Mouse (Mus musculus) lung, embryonic 14.5 days (tissue): ENCODE data around the gene Rbm33. TPM values are rescaled to one million over a fixed set of nuclear protein-coding genes. Genes with fewer than 3 reads are reported as not detected.

Experiments
- ATAC-seq: fragments of 200-750 bp; cut with Nextera tagmentation; 2 replicates; pipeline ENCODE4 v1.8.0; 2017; ENCODE audit warnings: mild to moderate bottlenecking, moderate TSS enrichment, moderate library complexity; ENCODE audit not compliant: insufficient read depth
- DNase-seq: peaks from one replicate; pipeline ENCODE4 v3.0.0-alpha.2; 2015
- H3K27ac ChIP-seq: fragments of 300-500 bp; sonication (generic); 2 replicates; pipeline ENCODE4 v1.5.1; 2014; ENCODE audit warnings: low read depth, mild to moderate bottlenecking, moderate library complexity
- H3K27me3 ChIP-seq: fragments of 300-500 bp; sonication (generic); 2 replicates; pipeline ENCODE4 v1.6.1; 2014; ENCODE audit warnings: low read length, control low read depth; ENCODE audit not compliant: insufficient read depth
- H3K36me3 ChIP-seq: fragments of 300-500 bp; sonication (generic); 2 replicates; pipeline ENCODE4 v1.6.1; 2014; ENCODE audit warnings: control low read depth; ENCODE audit not compliant: insufficient read depth
- H3K4me1 ChIP-seq: fragments of 300-500 bp; sonication (generic); 2 replicates; pipeline ENCODE4 v1.6.1; 2014; ENCODE audit warnings: antibody characterized with exemption, control low read depth; ENCODE audit not compliant: insufficient read depth
- H3K4me2 ChIP-seq: fragments of 300-500 bp; sonication (generic); 2 replicates; pipeline ENCODE4 v1.6.1; 2014; ENCODE audit warnings: mild to moderate bottlenecking
- H3K4me3 ChIP-seq: fragments of 300-500 bp; sonication (generic); 2 replicates; pipeline ENCODE4 v1.5.1; 2014; ENCODE audit warnings: low read depth, low read length
- H3K9ac ChIP-seq: fragments of 300-500 bp; sonication (generic); 2 replicates; pipeline ENCODE4 v1.6.1; 2014
- H3K9me3 ChIP-seq: fragments of 300-500 bp; sonication (generic); 2 replicates; pipeline ENCODE4 v1.6.1; 2016; ENCODE audit warnings: low read depth, low read length, control low read depth
- CTCF ChIP-seq: IDR thresholded peaks from 2 replicates; pipeline ENCODE4 v1.5.1; 2016; ENCODE audit warnings: antibody characterized with exemption, low read depth
- WGBS: fragments of 180-500 bp; shearing (Covaris S2); extraction: QIAGEN DNeasy Blood & Tissue Kit; methylation state at CpG from one replicate; pipeline ENCODE4 v1.1.7; 2014; 5-methylcytosine and 5-hydroxymethylcytosine counted together
- polyA plus RNA-seq: library from polyadenylated mRNA; unstranded; fragments of >200 nt; fragmentation: Nextera tagmentation; extraction: Ambion mirVana; gene quantifications from 2 replicates; pipeline ENCODE4 v1.2.1, GENCODE M21; 2014

Gene Rbm33
- 15.8 and 17.9 TPM in 2 replicates for polyA plus RNA-seq

GRCm38 (mm10) chr5:28316722-28317245 is at the start of gene Rbm33:
Gene Rbm33 (plus strand): TSS chr5:28317121.
- Histone ChIP-seq H3K9me3 (no peaks in the 10 kb centered on the region), H3K4me1 (peaks cover 11% of the 10 kb centered on the region), H3K9ac (peak within 1 kb of the TSS; percentile 100), H3K4me2 (peak within 1 kb of the TSS; percentile 81), H3K27me3 (no peaks in the 10 kb centered on the region), H3K4me3 (peak within 1 kb of the TSS; percentile 97), H3K36me3 (peaks cover 7% of the 10 kb centered on the region; the same call in 1 of the 2 replicates), H3K27ac (peak within 1 kb of the TSS; percentile 100)
- ATAC-seq, result peak; percentile 94
- DNase-seq, result peak; percentile 97
- under 1% methylated on average over 71 of the region's 76 CpGs for WGBS
- TF ChIP-seq CTCF, result 0 out of 2 replicates have a peak, but pooled peaks have one; percentile 5

GRCm38 (mm10) chr5:28267576-28267975 is 49.3 kb upstream of the Rbm33 start:
- ATAC-seq (no peak), DNase-seq (peak; percentile 6)
- H3K27ac ChIP-seq, result no peak overlapping the region
- no peak overlapping the region for H3K9ac ChIP-seq
- no peak overlapping the region for H3K4me3 ChIP-seq
- H3K4me1 ChIP-seq, result no peaks in the 10 kb centered on the region
- TF ChIP-seq CTCF, result no peak
- no peak overlapping the region for H3K4me2 ChIP-seq
- 21% methylated on average over 2 of the region's 2 CpGs for WGBS
- H3K27me3 ChIP-seq, result no peaks in the 10 kb centered on the region
- H3K9me3 ChIP-seq, result no peaks in the 10 kb centered on the region
- H3K36me3 ChIP-seq, result no peaks in the 10 kb centered on the region

- no peak overlapping the region for H3K4me3 ChIP-seq
- ATAC-seq, result peak; percentile 75; the same call in 1 of the 2 replicates
- no peak for TF ChIP-seq CTCF
- no peaks in the 10 kb centered on the region for H3K27me3 ChIP-seq
- no peaks in the 10 kb centered on the region for H3K4me1 ChIP-seq
- H3K36me3 ChIP-seq, result no peaks in the 10 kb centered on the region
- H3K9ac ChIP-seq, result no peak overlapping the region
- no peaks in the 10 kb centered on the region for H3K9me3 ChIP-seq
- WGBS, result 29% methylated on average over 6 of the region's 6 CpGs
- peak; percentile 54 for DNase-seq
- H3K27ac ChIP-seq, result no peak overlapping the region
- H3K4me2 ChIP-seq, result no peak overlapping the region
Measured at GRCm38 (mm10) chr5:28269469-28269991, 47.4 kb upstream of the Rbm33 start.

DNA sequence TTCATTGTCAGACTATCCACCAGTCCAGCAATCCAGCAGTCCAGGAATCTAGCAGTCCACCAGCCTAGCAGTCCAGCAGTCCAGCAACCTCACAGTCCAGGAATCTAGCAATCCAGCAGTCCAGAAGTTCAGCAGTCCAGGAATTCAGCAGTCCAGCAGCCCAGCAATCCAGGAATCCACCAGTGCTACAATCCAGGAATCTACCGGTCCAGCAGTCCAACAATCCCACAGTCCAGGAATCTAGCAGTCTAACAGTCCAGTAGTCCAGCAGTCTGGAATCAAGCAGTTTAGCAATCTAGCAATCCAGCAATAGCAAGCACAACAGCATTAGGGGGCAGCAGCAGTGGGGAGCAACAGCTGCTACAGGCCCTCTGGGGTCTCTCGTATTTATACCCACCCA is 44.1 kb upstream of the Rbm33 start:
- Histone ChIP-seq H3K9ac (no peak overlapping the region), H3K4me2 (no peak overlapping the region), H3K4me3 (no peak overlapping the region), H3K9me3 (no peaks in the 10 kb centered on the region), H3K4me1 (no peaks in the 10 kb centered on the region), H3K27ac (no peak overlapping the region), H3K36me3 (no peaks in the 10 kb centered on the region), H3K27me3 (no peaks in the 10 kb centered on the region)
- 65% methylated on average over 2 of the region's 2 CpGs for WGBS
- ATAC-seq, result no peak
- no peak for TF ChIP-seq CTCF
- DNase-seq, result no peak

- no peak for TF ChIP-seq CTCF
- WGBS, result 41% methylated on average over 2 of the region's 2 CpGs
Measured at GRCm38 (mm10) chr5:28277279-28277678, 39.6 kb upstream of the Rbm33 start.

GRCm38 (mm10) chr5:28289111-28289510 is 27.8 kb upstream of the Rbm33 start:
- Histone ChIP-seq H3K9me3 (no peaks in the 10 kb centered on the region), H3K9ac (no peak overlapping the region), H3K27ac (no peak overlapping the region), H3K4me1 (no peaks in the 10 kb centered on the region), H3K4me2 (no peak overlapping the region), H3K4me3 (no peak overlapping the region), H3K36me3 (no peaks in the 10 kb centered on the region), H3K27me3 (no peaks in the 10 kb centered on the region)
- 41% methylated on average over 3 of the region's 3 CpGs for WGBS
- no peak for TF ChIP-seq CTCF
- DNase-seq (no peak), ATAC-seq (no peak)

More at GRCm38 (mm10) chr5:28277279-28277678, 39.6 kb upstream of the Rbm33 start:
- no peak overlapping the region for H3K27ac ChIP-seq
- no peaks in the 10 kb centered on the region for H3K36me3 ChIP-seq
- no peaks in the 10 kb centered on the region for H3K4me1 ChIP-seq
- no peak overlapping the region for H3K4me2 ChIP-seq
- no peaks in the 10 kb centered on the region for H3K9me3 ChIP-seq
- no peak overlapping the region for H3K4me3 ChIP-seq
- no peak overlapping the region for H3K9ac ChIP-seq
- DNase-seq (no peak), ATAC-seq (no peak)
- H3K27me3 ChIP-seq, result no peaks in the 10 kb centered on the region

GRCm38 (mm10) chr5:28290630-28291029 is 26.3 kb upstream of the Rbm33 start:
- no peak for TF ChIP-seq CTCF
- H3K27ac ChIP-seq, result no peak overlapping the region
- no peaks in the 10 kb centered on the region for H3K27me3 ChIP-seq
- DNase-seq (no peak), ATAC-seq (no peak)
- 67% methylated on average over 1 of the region's 1 CpGs for WGBS
- no peak overlapping the region for H3K4me3 ChIP-seq
- H3K4me1 ChIP-seq, result no peaks in the 10 kb centered on the region
- no peaks in the 10 kb centered on the region for H3K36me3 ChIP-seq
- H3K9ac ChIP-seq, result no peak overlapping the region
- no peaks in the 10 kb centered on the region for H3K9me3 ChIP-seq
- H3K4me2 ChIP-seq, result no peak overlapping the region
